Mouse (Mus musculus) B cell, adult (primary cell): ENCODE results near the gene Prkn. TPM values are rescaled to one million over a fixed set of nuclear protein-coding genes. Genes with fewer than 3 reads are reported as not detected.

Experiments
- total RNA-seq: library from RNA; stranded (reverse); gene quantifications from 4 replicates; pipeline ENCODE4 v1.2.4, GENCODE M21; 2023; ENCODE audit not compliant: inconsistent age

Prkn gene
- total RNA-seq, result 0.45 to 0.81 TPM in 2 of 4 replicates, not detected in the others

GRCm38 (mm10) chr17:10840148-10840707 lies at the start of gene Prkn, which contains the start of gene Pacrg:
Prkn (plus strand) TSS chr17:10840384.
Pacrg (minus strand) TSS chr17:10840311.

Other genes starting within 250 kb of the Prkn start
- gene Pacrg, start 73 bp upstream of the Prkn start, total RNA-seq, result 0.36 to 0.81 TPM (median 0.59 TPM) in 4 replicates